Mouse (Mus musculus) testis, adult 2 months (tissue): ENCODE measurements around the gene Lsm3. TPM values are rescaled to one million over a fixed set of nuclear protein-coding genes. Genes with fewer than 3 reads are reported as not detected.
A peak's percentile ranks its signal among the peaks of the same experiment; 100 is the strongest.
"Not testable (repeated sequence)": the region's sequence is repeated elsewhere in the genome, so short reads cannot be mapped to it uniquely, and the experiment has no call there.

Experiments
- H3K27ac ChIP-seq: fragments of 200-500 bp; 2 replicates; pipeline ENCODE4 v1.5.1; 2012; ENCODE audit warnings: low read depth, low read length; ENCODE audit not compliant: control insufficient read depth, insufficient read depth
- H3K27me3 ChIP-seq: fragments of 200-500 bp; 2 replicates; pipeline ENCODE4 v1.6.1; 2012; ENCODE audit warnings: mild to moderate bottlenecking, low read length, moderate library complexity; ENCODE audit not compliant: control insufficient read depth, insufficient read depth
- H3K36me3 ChIP-seq: fragments of 200-500 bp; 2 replicates; pipeline ENCODE4 v1.6.1; 2012; ENCODE audit warnings: mild to moderate bottlenecking, low read length; ENCODE audit not compliant: control insufficient read depth, insufficient read depth
- H3K4me1 ChIP-seq: fragments of 200-500 bp; 2 replicates; pipeline ENCODE4 v1.6.1; 2012; ENCODE audit warnings: low read length; ENCODE audit not compliant: control insufficient read depth, insufficient read depth
- H3K4me3 ChIP-seq: fragments of 200-500 bp; 2 replicates; pipeline ENCODE4 v1.5.1; 2012; ENCODE audit warnings: low read depth, mild to moderate bottlenecking, low read length, moderate library complexity, mixed read lengths; ENCODE audit not compliant: control insufficient read depth
- CTCF ChIP-seq: fragments of 200-500 bp; IDR thresholded peaks from 2 replicates; pipeline ENCODE4 v1.5.1; 2012; ENCODE audit warnings: low read depth, mild to moderate bottlenecking, inconsistent platforms, low read length, moderate library complexity; ENCODE audit not compliant: control insufficient read depth, insufficient read depth, insufficient replicate concordance
- POLR2A ChIP-seq: fragments of 200-500 bp; IDR thresholded peaks from 2 replicates; pipeline ENCODE4 v1.6.1; 2012; ENCODE audit warnings: low read depth, mild to moderate bottlenecking, inconsistent platforms, low read length, moderate library complexity; ENCODE audit not compliant: control insufficient read depth
- polyA plus RNA-seq: library from polyadenylated mRNA; depleted of rRNA; stranded (reverse); fragments of >200 nt; gene quantifications from 2 replicates; pipeline ENCODE4 v1.2.3, GENCODE M21; 2012; rRNA removed

Lsm3 gene
- 27.7 and 34.6 TPM in 2 replicates for polyA plus RNA-seq

DNA sequence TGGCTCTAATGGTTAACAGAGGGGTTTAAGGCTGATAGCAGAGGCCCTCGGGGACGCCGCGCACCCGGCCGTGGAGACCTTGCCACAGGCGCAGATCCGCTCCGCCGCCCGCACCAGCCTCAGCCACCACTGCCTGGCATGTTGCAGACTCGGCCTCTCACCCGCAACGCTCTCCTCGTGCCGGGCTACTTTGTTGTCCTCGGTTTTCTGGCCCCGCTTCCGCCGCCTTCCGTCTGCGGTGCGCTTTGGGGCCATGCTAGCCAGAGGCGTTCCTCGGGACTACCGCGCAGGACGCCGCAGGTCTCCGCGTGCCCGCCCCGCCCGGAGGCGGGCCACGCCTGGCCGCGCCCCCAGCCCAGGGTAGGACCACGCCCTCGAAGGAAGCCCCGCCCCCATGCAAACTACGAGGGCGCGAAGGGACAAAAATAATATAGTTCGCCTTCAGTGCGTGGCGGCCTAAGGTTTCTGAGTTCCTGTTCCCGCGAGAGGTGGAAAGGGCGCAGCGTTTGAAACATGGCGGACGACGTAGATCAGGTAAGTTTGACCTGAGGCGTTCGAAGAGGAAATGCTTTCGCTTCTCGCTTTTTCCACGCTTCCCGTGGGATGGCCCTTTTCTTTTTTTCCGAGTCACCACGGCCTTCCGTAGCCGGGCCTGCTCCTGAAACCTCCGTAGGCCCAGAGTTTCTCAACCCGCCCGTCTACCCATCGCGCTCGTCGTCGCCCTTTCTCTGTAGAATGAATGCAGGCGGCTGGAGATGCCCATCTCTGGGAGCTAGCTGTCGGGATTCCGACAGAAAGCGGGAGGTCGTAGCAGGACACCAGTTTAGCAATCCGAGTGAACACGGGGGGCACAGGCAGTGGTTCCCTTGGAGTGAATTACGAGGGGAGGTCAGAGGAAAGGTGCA lies at the start of gene Lsm3, which contains the start of gene Xpc:
Gene Lsm3 (plus strand): TSS at position 384 of the 905 bp plus-strand sequence.
Gene Xpc (minus strand): TSS at position 344 of the 905 bp plus-strand sequence.
- TF ChIP-seq POLR2A (peak; percentile 84), CTCF (no peak)
- Histone ChIP-seq H3K27me3 (no peaks in the 10 kb centered on the region), H3K4me1 (no peaks in the 10 kb centered on the region; the same call in none of the 2 replicates), H3K27ac (peak within 1 kb of the TSS; percentile 93), H3K4me3 (peak within 1 kb of the TSS; percentile 98), H3K36me3 (peaks cover 1% of the 10 kb centered on the region)

DNA sequence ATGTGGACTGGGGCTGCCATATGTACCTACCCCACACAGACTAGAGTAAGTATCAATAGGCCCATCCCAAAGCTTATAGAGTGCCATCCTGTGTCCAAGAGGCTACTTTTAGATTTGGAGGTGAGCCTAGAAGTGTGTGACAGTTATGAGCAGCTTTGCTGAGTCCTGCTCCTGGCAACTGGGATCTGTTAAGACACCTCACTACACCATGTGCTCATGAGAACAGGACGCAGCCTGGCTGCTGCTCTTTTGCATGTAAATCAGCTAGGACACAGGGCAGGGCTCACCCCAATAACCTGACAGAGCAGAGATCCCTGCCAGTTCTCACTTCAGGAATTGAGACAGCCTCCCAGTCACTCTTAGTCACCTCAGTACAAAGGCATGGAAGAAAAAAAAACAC lies 48.6 kb upstream of the Lsm3 start:
- no peaks in the 10 kb centered on the region for H3K27me3 ChIP-seq
- no peak overlapping the region for H3K27ac ChIP-seq
- peaks cover 3% of the 10 kb centered on the region for H3K4me1 ChIP-seq
- H3K36me3 ChIP-seq: no peaks in the 10 kb centered on the region; the same call in 1 of the 2 replicates
- no peak overlapping the region for H3K4me3 ChIP-seq
- no peak for TF ChIP-seq POLR2A
- no peak for TF ChIP-seq CTCF

DNA sequence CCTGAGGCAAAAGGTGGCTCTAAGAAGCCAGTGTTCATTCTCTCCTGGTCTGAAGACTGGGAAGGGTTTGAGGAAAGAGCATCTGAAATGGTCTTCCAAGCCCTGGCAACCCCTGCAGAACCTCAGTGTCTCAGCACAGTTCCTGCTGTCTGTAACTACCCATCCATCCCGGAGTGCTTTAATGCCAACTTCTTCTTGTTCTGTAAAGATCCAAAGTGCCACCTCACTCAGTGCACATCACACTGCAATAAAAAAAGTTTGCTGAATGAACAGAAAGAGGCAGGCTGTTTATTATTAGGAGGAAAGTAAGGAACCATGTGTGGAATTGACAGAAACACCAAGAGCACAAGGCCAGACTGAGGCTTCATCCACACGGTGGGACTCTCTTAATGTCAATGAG lies 45.0 kb upstream of the Lsm3 start:
- TF ChIP-seq POLR2A: no peak
- H3K4me3 ChIP-seq: no peak overlapping the region
- H3K4me1 ChIP-seq: peaks cover 12% of the 10 kb centered on the region
- no peak overlapping the region for H3K27ac ChIP-seq
- no peaks in the 10 kb centered on the region; the same call in 1 of the 2 replicates for H3K36me3 ChIP-seq
- H3K27me3 ChIP-seq: no peaks in the 10 kb centered on the region

DNA sequence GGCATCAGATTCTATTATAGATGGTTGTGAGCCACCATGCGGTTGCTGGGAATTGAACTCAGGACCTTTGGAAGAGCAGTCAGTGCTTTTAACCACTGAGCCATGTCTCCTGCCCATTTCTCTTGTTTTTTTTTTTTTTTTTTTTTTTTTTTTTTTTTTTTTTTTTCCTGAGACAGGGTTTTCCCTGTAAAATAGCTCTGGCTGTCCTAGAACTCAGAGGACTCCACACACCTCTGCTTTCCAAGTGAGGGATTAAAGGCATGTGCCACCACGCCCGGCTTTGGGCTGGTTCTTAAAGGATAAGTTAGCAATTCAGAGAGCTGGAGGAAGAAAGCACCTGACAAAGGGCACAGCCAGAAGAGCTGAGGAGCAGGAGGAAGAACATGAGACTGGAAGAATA lies 44.3 kb upstream of the Lsm3 start:
- not testable (repeated sequence) for H3K36me3 ChIP-seq, H3K27me3 ChIP-seq

DNA sequence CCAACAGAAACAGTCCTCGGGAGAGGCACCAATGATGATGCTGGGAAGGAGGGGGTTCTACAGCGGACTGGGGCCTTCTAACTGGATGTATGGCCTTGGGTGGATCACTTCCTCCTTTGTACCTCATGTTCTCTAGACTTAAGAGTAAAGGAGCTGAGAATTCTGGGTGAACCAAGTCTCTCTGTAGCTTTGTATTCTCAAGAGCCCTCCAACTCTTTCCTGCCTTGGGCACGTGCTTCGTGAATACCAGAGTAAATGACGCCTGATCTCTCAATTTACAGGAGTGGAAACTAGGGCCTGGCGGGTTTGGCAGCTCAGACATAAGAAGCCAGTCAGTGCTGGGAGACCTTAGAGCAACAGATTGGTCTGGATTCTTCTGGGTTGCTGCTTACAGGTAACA lies 43.4 kb upstream of the Lsm3 start:
- TF ChIP-seq POLR2A (no peak), CTCF (no peak)
- Histone ChIP-seq H3K36me3 (no peaks in the 10 kb centered on the region), H3K27me3 (no peaks in the 10 kb centered on the region), H3K27ac (peak overlapping the region; percentile 82; the same call in 1 of the 2 replicates), H3K4me3 (peak overlapping the region; percentile 86), H3K4me1 (peaks cover 12% of the 10 kb centered on the region)

More for the DNA sequence above, 44.3 kb upstream of the Lsm3 start:
- not testable (repeated sequence) for H3K4me3 ChIP-seq, H3K27ac ChIP-seq
- H3K4me1 ChIP-seq: peaks cover 12% of the 10 kb centered on the region

DNA sequence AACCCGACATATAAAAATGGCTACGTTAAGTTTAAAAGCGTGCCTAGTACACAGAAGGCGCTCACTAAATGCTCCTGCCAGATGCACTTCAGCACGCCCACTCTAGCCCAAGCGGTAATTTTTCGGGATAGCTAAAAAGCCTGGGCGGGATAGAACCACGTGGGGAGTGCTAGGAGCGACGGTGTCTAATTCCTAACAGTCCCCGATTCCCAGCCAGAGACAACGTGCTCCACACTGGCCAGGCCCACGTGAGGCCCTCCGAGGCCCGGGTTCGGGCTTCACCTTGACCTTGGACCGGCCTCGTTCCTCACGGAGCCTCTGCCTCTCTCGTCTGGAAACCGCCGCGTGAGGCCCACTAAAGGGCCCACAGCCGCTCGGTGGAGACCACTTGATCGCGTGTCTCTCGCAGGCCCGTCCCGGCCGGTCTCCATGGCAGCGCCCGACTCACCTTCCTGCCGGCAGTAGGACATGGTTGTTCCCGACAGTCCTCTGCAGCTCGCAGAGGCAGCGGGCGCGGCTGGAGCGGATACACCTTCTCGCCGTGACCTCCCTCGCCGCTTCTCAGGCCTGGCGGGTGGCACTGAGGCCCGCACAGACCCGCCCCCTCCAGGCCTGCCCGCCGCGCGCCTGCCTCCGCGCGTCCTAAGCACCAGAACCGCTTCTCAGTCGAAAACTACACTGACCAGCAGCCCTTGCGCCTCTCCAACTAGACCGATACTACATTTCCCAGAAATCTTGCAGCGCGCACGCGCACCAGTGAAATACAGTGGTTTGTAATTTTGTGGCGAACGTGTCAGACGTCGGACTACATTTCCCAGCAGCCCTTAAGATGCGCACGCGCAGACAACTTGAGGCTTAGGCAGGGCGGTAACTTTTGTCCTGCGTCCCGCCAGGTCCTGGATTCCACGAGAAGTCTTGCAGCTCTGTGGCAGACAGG lies 42.6 kb upstream of the Lsm3 start, which contains the start of the genes Chchd4 and Tmem43:
Gene Chchd4 (minus strand): TSS at position 679 of the 937 bp plus-strand sequence.
Gene Tmem43 (plus strand): TSS at position 836 of the 937 bp plus-strand sequence.
- Histone ChIP-seq H3K36me3 (no peaks in the 10 kb centered on the region), H3K4me1 (peaks cover 12% of the 10 kb centered on the region), H3K27ac (peak within 1 kb of the TSS; percentile 82), H3K4me3 (peak within 1 kb of the TSS; percentile 86), H3K27me3 (no peaks in the 10 kb centered on the region)
- TF ChIP-seq CTCF (no peak), POLR2A (peak; percentile 71)

DNA sequence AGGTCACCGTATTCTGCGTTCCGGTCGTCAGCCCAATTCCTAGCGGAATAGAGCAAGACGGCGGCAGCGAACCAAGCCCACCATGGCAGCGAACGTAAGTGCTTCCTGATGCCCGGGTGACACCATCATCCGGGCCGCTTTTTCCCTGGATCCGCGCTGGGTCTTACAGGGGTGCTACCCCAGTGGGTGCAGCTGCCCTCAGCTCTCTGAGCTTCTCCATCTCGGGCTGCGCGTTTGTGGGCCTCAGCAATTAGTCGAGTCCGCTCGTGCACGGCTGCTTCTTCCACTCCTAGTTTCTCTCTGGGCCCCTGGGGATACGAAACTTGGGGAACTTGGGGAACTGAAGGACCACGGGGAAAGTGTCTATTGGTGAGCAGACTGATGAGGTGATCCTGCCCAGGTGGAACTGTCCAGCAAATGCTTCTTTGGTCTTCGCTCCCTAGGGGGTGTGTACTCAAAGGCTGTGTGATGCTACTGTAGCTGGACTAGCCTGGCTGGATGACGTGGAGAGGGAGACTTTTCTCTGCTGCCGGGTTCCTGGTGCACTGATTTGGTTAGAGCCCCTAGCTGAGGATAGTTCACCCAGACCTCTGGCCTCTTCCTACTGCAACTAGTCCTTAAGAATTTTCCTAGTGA lies 41.8 kb upstream of the Lsm3 start:
- TF ChIP-seq POLR2A (no peak), CTCF (no peak)
- no peaks in the 10 kb centered on the region for H3K36me3 ChIP-seq
- no peak overlapping the region; the same call in 1 of the 2 replicates for H3K27ac ChIP-seq
- H3K4me1 ChIP-seq: peaks cover 12% of the 10 kb centered on the region
- H3K27me3 ChIP-seq: no peaks in the 10 kb centered on the region
- H3K4me3 ChIP-seq: peak overlapping the region; percentile 86
